Mouse (Mus musculus): ENCODE data around the gene Pou3f3. TPM values are rescaled to one million over a fixed set of nuclear protein-coding genes. Genes with fewer than 3 reads are reported as not detected.

Pou3f3 gene
- polyA plus RNA-seq, 1 experiment = not detected

- H3K36me3 ChIP-seq (ENCODE audit: control insufficient read depth) = no peaks in the 10 kb centered on the region
- H3K9me3 ChIP-seq (ENCODE audit: control insufficient read depth, low read length) = no peaks in the 10 kb centered on the region
- TF ChIP-seq TAL1 (IDR thresholded peaks at IDR 0.05; ENCODE audit: low read length) = no peak
- no peak for TF ChIP-seq GATA1 (IDR thresholded peaks at IDR 0.05; ENCODE audit: low read length)
- H3K4me1 ChIP-seq (ENCODE audit: control insufficient read depth) = no peaks in the 10 kb centered on the region
- H3K4me3 ChIP-seq (replicated peaks) = no peak overlapping the region
- H3K27me3 ChIP-seq (ENCODE audit: control insufficient read depth) = no peaks in the 10 kb centered on the region
Measured at GRCm38 (mm10) chr1:42727161-42727560, 31.6 kb downstream of the Pou3f3 start.

- Histone ChIP-seq H3K4me3 (replicated peaks) (no peak overlapping the region), H3K27me3 (ENCODE audit: control insufficient read depth) (no peaks in the 10 kb centered on the region), H3K36me3 (ENCODE audit: control insufficient read depth) (no peaks in the 10 kb centered on the region), H3K4me1 (ENCODE audit: control insufficient read depth) (no peaks in the 10 kb centered on the region), H3K9me3 (ENCODE audit: control insufficient read depth, low read length) (no peaks in the 10 kb centered on the region)
- TF ChIP-seq GATA1 (IDR thresholded peaks at IDR 0.05; ENCODE audit: low read length) (no peak), TAL1 (IDR thresholded peaks at IDR 0.05; ENCODE audit: low read length) (no peak)
Measured at GRCm38 (mm10) chr1:42727676-42728075, 32.1 kb downstream of the Pou3f3 start.

- TF ChIP-seq GATA1 (IDR thresholded peaks at IDR 0.05; ENCODE audit: low read length) (no peak), TAL1 (IDR thresholded peaks at IDR 0.05; ENCODE audit: low read length) (no peak)
- Histone ChIP-seq H3K4me1 (ENCODE audit: control insufficient read depth) (no peaks in the 10 kb centered on the region), H3K36me3 (ENCODE audit: control insufficient read depth) (no peaks in the 10 kb centered on the region)
Measured at GRCm38 (mm10) chr1:42741383-42742241, 46.0 kb downstream of the Pou3f3 start.

DNA sequence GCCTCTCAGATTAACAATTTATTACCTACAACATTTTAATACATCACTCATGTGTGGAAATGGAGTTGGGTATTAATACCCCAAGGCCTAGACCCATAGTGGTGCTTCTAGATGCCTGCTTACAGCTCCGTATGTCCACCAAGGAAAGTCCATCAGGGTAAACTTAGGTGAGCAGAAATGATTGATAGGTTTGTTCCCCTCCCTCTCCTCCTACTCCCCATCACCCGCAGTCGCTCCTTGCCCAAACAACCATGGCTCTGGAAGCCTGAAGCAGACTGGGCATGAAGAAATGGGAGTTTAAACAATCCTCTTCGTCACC, 46.6 kb downstream of the Pou3f3 start:
- Histone ChIP-seq H3K36me3 (ENCODE audit: control insufficient read depth) (no peaks in the 10 kb centered on the region), H3K4me1 (ENCODE audit: control insufficient read depth) (no peaks in the 10 kb centered on the region), H3K9me3 (ENCODE audit: control insufficient read depth, low read length) (no peaks in the 10 kb centered on the region), H3K27me3 (ENCODE audit: control insufficient read depth) (no peaks in the 10 kb centered on the region), H3K4me3 (replicated peaks) (no peak overlapping the region)
- TF ChIP-seq GATA1 (IDR thresholded peaks at IDR 0.05; ENCODE audit: low read length) = no peak
- no peak for TF ChIP-seq TAL1 (IDR thresholded peaks at IDR 0.05; ENCODE audit: low read length)

More at GRCm38 (mm10) chr1:42741383-42742241, 46.0 kb downstream of the Pou3f3 start:
- H3K9me3 ChIP-seq (ENCODE audit: control insufficient read depth, low read length) = no peaks in the 10 kb centered on the region
- H3K27me3 ChIP-seq (ENCODE audit: control insufficient read depth) = no peaks in the 10 kb centered on the region
- no peak overlapping the region for H3K4me3 ChIP-seq (replicated peaks)

- H3K27me3 ChIP-seq (ENCODE audit: control insufficient read depth) = no peaks in the 10 kb centered on the region
- no peak overlapping the region for H3K4me3 ChIP-seq (replicated peaks)
- TF ChIP-seq TAL1 (IDR thresholded peaks at IDR 0.05; ENCODE audit: low read length) (no peak), GATA1 (IDR thresholded peaks at IDR 0.05; ENCODE audit: low read length) (no peak)
- no peaks in the 10 kb centered on the region for H3K4me1 ChIP-seq (ENCODE audit: control insufficient read depth)
- H3K9me3 ChIP-seq (ENCODE audit: control insufficient read depth, low read length) = no peaks in the 10 kb centered on the region
- H3K36me3 ChIP-seq (ENCODE audit: control insufficient read depth) = no peaks in the 10 kb centered on the region
Measured at GRCm38 (mm10) chr1:42745047-42745446, 49.5 kb downstream of the Pou3f3 start.

DNA sequence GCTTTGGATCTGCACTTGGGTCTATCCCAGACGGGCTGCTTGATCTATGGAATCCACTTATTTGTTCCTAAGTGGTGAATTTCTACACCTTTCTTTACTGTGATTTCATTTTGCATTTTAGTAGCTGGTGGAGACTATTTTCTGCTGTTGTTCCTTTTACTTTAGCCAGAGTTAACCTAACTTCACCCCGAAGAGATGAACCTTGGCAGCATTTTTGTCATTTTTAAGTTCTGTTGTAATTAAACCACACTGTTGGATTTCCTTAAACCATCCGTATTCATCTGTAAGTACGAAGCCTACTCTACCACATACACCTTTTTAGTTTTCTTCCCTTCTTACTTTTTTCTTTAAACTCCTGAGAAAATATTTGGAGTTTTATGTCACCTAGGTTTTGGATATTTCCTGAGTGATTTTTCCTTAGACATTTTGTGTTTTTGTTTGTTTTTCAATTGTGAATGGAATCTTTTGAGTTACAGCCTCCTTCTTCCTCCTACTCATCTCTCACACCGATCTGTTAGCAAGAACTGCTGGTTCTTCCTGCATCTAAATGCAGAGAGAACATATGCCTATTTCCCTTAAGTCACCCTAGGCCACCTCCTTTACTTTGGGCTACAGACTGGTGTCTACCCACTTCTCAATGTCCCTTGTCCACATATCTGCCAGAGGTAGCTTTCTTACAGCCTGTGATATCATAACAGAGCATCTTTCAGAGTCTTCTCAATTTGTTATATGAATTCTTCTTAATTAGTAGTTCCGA, 54.1 kb downstream of the Pou3f3 start:
- Histone ChIP-seq H3K4me1 (ENCODE audit: control insufficient read depth) (no peaks in the 10 kb centered on the region), H3K27me3 (ENCODE audit: control insufficient read depth) (no peaks in the 10 kb centered on the region), H3K36me3 (ENCODE audit: control insufficient read depth) (no peaks in the 10 kb centered on the region), H3K9me3 (ENCODE audit: control insufficient read depth, low read length) (no peaks in the 10 kb centered on the region), H3K4me3 (replicated peaks) (no peak overlapping the region)
- no peak for TF ChIP-seq TAL1 (IDR thresholded peaks at IDR 0.05; ENCODE audit: low read length)
- TF ChIP-seq GATA1 (IDR thresholded peaks at IDR 0.05; ENCODE audit: low read length) = no peak

Other genes with a start within 250 kb of the Pou3f3 start
- gene Mrps9, start 155.5 kb downstream of the Pou3f3 start, polyA plus RNA-seq (2012) = 3.3 and 4.2 TPM in 2 replicates